Mouse (Mus musculus) gonadal fat pad, adult 2 months (tissue): ENCODE results near the gene Krtap28-13. TPM values are rescaled to one million over a fixed set of nuclear protein-coding genes. Genes with fewer than 3 reads are reported as not detected.

Source experiments
- DNase-seq: peaks from one replicate; pipeline ENCODE4 v3.0.0-alpha.2; 2012; ENCODE audit warnings: low read depth
- polyA plus RNA-seq: library from polyadenylated mRNA; depleted of rRNA; stranded (reverse); fragments of >200 nt; gene quantifications from 2 replicates; pipeline ENCODE4 v1.2.3, GENCODE M21; 2012; rRNA removed

Gene Krtap28-13
- not detected in 2 replicates for polyA plus RNA-seq

DNA sequence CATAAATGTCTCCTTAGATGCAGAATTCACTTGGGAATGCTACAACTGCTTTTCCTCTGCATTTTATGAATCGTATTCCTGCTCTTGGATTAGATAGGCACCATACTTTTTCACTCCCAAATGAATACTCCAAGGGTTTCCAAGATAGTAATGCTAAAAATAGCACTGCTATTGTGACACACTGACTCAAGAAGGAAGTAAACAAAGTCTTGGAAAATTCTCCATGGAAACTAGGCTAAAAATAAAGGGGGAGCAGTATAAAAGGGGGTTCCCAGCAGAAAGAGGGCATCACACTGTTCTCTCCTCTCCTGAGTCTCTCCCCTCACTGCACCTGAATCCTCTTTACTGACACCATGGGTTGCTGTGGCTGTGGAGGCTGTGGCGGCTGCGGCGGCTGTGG lies at the start of gene Krtap28-13:
Gene Krtap28-13, plus strand, starts transcription at position 288 of the 400 bp plus-strand sequence.
- DNase-seq, result no peak

DNA sequence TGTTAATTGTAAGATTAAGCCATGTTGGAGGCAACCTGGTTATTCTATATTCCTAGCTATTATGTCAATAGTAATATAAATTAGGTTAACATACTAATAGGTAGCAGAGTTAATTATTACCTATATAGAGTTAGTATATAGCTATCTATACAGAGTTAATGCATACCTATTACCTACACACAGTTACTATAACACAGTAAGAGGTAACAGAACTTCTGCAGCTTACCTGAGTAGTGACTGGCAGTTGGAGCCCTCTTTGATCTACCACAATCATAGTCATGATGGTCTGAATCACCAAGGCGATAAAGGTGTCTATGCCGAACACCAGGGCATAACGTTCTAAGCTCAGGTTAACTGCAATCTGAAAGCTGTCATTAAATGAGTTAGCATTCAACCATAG lies 46.3 kb upstream of the Krtap28-13 start:
- DNase-seq, result no peak

DNA sequence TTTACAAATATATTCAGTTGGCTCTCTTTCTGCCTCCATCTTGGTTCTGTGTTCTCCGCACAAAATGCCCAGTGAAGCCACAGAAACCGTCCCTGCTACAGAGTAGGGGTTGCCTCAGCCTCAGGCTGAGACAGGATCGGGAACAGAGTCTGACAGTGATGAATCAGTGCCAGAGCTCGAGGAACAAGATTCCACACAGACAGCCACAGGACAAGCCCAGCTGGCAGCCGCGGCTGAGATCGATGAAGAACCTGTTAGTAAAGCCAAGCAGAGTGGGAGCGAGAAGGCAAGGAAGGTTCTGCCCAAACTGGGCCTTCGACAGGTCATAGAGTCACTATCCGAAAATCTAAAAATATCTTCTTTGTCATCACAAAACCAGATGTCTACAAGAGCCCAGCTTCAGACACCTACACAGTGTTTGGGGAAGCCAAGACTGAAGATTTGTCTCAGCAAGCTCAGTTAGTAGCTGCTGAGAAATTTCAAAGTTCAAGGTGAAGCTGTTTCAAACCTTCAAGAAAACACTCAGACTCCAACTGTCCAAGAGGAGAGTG lies 45.3 kb upstream of the Krtap28-13 start:
- DNase-seq, result no peak

DNA sequence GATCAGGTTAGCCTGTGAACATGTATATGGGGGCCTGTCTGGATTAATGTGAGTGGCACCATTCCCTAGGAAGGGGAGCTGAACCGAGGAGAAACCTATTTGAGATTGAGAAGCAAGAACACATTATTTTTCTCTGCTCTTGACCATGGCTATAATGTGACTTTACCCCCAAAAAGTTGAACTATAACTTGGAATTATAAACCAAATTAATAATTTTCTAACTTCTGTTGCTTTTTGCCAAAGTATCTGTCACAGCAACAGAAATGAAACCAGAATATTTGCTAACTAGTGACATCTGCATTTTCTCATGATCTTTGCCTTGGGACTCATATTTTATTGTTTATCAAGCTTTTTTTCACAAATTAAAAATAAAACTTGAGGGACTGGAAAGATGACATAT lies 44.2 kb upstream of the Krtap28-13 start:
- DNase-seq, result no peak

DNA sequence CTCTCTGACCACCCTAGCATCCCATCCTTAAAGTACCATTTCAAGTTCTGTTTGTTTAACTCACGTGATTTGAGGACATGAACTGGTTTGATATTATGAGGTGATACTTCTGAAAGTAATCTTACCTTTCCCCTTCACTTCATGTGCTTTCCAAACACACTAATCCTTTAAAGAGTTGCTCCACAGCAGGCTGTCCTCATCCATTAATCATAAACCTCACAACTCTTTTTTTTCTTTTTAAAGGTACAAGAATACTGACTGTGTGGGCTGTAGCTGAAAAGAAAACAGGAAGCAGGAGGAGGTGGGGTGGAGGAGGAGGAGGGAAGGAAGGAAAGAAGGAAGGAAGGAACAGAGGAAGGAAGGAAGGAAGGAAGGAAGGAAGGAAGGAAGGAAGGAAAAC lies 28.8 kb upstream of the Krtap28-13 start:
- DNase-seq, result no peak

DNA sequence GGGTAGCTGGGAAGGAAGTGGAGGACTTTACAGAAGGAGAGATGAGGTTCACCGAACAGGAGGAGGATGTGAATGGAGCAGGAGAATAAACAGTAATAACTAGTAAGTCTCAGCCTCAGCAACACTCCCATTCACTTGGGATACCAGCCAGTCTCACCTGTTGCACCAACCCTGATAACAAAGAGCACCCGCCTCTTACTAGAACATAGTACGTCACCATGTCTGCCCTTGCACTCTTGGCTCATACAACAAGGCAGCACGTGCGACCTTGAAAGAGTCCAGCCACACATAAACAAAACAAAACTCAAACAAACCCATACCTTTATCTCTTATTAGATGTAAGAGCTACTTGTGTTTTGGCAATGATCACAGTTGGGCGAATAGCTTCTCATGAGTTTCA lies 28.2 kb upstream of the Krtap28-13 start:
- DNase-seq, result no peak

DNA sequence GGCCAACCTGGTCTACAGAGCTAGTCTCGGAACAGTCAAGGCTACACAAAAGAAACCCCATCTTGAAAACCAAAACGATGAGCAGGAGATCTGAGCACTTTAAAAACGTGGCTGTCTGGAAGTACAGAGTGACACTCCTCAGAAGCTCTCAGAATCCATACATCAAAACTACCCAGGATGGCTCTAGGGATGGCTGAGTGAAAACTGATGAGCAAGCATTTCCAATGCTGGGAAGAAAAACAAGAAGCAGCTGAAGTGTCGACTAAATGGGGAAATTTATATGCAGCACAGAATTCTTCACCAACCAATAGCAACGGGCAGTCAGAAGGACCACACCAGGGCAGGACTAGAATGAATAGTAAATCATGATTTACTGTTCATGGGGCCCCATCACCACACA lies 26.2 kb upstream of the Krtap28-13 start:
- DNase-seq, result no peak

DNA sequence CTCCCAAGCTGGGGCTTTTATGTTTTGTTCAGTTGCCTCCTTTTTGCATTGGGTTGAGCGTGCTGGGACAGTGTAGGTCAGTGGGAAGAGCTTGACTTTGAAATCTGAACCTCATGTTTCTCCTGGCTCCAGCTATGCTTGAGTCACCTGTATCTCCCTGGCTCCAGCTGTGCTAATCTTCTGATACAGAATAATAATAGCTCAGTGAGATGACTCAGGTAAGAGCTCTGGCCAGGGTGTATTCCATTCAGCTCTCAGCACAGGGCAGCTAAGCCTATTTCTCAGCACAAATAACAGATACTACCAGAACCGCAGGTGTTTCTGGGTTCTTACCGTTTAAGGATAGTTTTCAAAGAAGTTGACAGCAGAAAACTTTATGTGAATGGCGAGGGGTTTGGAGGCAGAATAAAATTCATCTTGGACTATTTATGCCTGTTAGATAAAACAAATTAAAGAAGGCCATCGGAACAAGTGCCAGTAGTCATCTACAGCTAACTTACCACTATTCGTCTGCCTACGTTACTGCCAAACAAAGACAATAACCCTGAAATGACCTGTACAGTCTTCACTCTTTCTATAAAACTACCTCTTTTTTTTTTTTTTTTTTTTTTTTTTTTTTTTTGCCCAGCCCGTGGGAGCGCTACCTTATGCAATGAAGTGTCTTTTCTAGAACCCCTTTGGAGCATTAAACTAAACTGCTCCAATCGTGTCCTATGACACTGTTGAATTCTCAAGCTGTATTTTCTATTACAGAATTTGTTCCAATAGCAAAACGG lies 23.6 kb upstream of the Krtap28-13 start:
- no peak for DNase-seq

DNA sequence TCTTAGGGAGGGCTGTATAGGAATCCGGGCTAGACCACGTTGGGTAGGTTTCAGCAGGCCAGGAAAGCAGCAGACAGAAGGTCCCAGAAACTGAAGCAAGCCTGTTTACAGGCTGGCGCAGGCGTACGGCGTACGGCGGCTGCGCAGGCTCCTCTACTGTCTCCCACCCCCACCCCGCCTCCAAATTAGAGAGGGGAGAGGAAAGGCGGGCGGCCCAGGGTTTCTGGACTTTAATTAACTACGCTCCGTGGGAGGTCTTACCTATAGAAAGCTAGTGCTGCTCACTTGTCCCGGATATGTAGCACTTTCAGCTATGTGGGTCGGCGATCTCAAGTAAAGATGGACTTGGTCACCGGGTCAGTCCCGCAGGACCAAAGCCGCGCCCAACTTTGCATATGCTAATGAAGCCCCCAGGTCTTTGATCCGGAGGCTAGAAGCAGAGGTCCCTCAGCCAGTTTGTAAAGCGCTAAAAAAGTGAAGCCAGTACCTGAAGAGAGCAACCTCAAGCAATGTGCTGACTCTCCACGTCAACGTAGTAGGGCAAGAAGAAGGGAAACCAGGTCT lies 22.5 kb upstream of the Krtap28-13 start, which contains the start of gene Slc19a3:
Gene Slc19a3, minus strand, starts transcription at position 340 of the 564 bp plus-strand sequence.
- no peak for DNase-seq

DNA sequence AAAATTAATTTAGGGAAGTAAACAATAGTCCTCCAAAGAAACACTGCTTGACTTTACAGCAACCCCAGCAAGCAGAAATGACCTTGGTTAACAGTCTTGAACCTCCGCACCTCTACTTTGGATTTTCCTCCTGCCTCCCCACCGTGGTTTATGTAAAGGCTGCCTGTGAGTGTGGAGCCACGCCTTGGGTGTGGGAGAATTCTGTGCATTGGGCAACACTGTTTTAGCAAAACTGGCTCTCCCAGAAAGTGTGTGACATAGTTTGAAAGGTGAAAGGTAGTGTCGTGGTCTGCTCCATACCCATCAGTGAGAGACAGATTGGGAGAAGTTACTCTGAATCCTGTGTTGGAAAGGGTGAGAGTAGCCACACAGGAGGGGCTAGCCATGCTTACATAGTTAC lies 21.6 kb upstream of the Krtap28-13 start:
- no peak for DNase-seq

DNA sequence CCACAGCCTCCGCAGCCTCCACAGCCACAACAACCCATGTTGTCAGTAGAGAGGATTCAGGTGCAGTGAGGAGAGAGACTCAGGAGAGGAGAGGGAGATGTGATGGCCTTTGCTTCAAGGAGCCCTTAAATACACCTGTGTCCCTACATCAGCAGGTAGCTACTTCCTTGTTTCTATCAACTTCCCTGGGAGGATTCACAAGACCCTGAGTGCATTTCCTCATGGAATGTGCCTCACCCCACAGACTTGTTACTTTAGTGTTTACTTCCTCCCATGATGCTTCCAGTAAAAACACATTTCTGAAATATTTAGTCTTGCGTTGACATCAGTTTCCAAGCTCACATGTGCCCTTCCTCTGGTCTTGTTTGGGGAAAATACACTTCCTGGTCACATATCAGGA lies 18.4 kb upstream of the Krtap28-13 start, which contains the start of gene Krtap28-10:
Gene Krtap28-10, minus strand, starts transcription at position 101 of the 400 bp plus-strand sequence.
- no peak for DNase-seq

DNA sequence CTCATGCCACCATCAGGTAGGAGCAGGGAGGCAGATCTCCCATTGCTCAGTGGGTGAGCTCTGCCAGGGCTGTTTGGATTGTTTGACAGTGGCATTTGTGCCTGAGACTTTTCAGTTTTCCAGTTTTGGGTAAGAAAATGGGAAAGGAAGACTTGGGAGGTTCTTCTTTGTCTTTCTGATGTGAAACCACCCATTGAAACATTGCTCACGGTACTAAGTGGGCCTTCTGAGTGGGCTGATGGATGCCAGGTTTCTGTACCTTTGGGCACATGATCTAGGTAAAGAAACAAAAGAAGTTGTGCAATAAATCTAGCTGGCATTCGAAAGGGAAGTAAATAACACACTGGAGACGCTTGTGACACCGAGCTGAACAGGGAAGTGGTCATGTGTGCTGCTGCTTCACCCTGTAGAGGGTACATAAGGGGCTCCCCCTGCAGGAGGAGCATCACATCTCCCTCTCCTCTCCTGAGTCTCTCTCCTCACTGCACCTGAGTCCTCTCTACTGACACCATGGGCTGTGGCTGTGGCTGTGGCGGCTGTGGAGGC lies 15.8 kb upstream of the Krtap28-13 start, which contains the start of gene Gm47969:
Gene Gm47969, plus strand, starts transcription at position 51 of the 546 bp plus-strand sequence.
- DNase-seq, result no peak

DNA sequence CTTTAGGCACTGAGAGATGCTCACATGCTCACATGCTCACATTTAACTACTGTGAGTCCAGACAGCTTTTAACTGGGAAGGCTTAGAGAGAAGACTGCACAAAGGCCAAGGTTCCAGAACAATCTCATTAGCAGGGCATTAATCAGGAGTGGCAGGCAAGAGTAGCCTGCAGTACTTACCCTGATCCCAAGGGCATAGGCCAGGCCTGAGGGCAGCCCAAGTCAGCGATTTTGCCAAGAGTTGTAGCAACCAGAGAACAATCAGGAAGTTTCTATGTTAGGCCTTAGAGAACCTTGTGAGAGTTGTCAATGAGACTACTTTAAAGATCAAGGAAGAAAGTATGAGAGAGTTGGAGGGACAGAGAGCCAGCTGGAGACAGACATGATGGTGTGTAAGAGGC lies 2.2 kb upstream of the Krtap28-13 start:
- no peak for DNase-seq

DNA sequence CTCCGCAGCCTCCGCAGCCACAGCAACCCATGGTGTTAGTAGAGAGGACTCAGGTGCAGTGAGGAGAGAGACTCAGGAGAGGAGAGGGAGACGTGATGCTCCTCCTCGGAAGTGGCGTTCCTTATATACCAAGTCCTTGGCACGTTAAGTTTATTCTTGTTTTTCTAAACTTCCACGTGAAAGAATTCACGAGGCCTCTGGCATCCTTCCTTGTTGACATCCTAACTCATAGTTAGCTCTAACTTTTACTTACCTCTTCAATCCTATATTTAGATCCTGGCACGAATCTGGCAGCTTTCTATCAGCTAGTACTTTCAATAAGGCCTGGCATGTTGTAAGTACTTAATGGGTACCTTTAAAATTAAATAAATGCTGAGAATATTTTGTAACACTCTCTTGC lies 1.5 kb upstream of the Krtap28-13 start, which contains the start of gene A030005K14Rik:
Gene A030005K14Rik, minus strand, starts transcription at position 101 of the 400 bp plus-strand sequence.
- DNase-seq, result no peak

DNA sequence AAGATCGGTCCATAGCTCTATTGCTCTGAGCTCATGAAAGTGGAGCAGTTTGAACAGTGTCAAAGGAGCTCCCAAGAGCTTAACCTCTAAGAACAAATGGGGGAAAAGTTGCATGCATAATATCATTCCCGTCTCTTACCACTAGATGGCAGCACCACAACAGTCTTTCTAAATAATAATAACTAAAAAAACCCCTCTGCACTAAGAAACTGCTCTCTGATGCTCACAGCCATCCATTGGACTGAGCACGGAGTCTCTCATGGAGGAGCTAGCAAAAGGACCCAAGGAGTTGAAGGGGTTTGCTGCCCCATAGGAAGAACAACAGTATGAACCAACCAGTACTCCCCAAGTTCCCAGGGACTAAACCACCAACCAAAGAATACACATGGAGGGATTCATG lies 4.1 kb downstream of the Krtap28-13 start:
- no peak for DNase-seq

DNA sequence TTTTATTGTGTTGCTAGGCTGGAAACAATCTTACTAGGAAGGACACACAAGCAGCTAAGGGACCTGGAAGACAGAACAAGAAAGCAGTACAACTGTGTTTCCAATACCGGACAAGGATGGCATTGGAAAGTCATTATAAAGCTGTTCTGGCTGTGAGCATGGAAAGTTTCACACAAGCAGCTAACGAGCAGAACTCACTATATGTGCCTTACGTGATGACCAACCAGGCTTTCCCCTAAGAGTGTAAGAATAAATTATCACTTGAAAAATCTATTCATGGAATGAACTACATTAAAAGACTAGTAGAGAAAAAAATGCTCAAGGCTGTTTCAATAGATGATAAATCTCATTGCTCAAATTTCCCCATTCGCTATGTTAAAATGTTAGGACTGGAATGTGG lies 5.8 kb downstream of the Krtap28-13 start:
- DNase-seq, result no peak

DNA sequence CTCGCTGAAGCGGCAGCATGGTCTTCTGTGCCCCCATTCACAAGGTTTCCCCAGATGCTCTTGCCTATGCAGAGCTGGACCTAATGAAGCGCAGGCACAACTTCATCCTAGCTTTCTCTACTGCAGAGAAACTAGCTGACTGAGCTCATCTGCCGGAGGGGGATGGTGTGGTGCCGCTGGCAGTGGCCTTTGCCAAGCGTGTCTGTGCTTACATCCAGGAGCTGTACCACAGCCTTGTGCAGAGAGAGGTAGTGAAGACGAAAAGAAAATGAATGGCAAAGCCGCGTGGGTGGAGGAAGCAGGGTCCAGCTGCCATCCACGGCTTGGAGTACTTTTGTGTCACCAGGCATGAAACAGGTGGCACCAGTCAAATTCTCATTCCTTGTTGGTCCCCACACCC lies 6.5 kb downstream of the Krtap28-13 start:
- no peak for DNase-seq

DNA sequence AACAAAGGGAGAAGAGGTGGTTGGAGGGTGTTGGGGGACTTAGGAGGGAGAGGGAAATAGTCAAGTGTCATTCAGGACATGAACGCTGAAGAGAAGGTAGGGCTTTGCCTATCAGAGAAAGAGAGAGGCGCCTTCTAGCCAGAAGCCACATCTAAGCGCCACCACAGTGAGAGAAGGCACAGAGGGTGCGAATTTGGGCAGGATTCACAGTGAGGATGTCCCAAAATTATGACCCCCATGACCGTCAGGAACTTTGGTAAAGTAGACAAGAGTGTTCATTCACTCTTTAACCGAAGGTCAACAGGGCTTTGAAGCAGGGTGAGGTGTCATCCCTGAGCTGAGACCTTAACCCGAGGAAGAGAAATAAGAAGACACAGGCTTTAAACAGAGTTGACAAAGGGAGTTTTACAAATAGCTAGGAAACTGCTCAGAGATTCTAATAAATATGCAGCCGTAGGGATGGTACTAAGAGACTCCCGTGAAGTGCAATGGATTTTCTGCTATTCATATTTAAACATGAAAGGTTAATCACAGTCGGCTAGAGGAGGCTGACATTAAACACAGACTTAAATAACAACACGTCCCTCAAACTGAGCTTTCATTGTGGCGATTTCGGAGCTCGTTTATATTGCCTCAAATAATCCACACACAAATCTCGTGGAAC lies 14.9 kb downstream of the Krtap28-13 start:
- DNase-seq, result no peak

DNA sequence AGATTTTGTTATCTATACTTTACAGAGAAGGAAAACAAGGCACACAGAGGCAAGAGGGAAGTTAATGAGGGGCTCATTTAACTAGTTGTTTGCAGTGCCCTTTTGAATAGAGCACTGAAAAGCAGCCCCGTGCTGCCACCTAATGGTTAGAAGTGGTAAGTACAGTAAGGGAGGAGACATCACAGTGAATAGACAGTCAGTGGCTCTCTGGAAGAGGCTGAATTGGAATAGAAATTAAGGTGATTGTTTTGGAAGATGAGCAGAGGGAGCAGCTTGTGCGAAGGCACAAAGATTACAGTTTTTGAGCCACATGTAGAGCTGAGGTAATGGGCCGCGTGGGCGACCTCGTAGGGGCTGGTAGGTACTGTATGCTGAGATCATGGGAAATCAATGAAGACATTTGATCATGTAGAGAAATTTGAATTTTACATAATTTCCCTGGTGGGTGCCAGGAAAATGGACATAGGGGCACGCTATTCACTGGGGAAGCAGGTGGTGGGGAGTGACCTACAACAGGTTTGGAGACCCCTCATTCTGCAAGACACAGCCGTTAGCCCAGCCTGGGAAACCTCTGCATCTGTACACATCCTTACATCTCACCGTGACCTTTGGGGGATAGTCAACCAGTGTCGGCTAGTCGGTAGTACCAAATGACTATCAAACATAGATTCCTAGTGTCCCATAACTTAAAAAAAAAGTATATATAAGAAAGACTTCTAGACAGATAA lies 15.6 kb downstream of the Krtap28-13 start:
- DNase-seq, result no peak

DNA sequence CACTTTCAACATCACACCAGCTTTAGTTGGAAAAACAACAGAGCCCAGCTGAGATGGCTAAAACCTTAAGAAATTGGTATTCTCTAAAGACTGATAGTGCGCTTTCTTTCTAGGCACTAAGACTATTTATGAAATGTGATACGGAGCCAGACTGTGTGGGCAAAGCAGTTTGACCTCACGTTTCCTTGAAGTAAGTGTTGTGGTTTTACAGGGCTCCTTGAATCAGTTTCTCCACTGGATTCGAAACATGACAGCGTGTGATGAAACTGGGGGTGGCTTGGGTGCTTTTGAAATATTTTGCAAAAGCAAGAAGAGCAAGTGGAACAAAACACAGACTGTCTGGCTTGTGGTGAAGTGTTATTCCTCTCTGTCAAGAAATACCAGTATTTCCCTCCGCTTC lies 16.3 kb downstream of the Krtap28-13 start:
- DNase-seq, result no peak

DNA sequence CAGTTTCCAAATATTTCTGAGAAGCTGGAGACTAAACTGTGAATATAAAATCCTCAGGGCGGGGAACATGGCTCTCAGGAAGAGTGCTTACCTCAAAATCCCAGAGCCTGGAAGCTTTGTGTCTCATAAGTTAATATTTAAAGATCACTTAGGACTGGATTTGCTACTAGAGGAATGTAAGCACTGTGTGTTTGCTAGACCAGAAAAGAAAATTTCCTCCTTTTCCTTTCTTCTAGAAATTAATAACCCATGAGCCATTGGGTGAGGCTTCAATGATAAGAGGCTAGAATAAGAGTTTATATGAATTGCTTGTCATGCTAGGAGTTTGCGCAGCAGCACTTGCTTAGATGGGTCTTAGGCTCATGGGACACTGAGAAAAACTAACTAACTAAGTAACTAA lies 24.1 kb downstream of the Krtap28-13 start:
- no peak for DNase-seq
